Comparison of ENCODE assay signal across 11 mouse cellular contexts in genomic region chr5:143360000-143360399, GRCm38 (mm10). TPM values are rescaled to one million over a fixed set of nuclear protein-coding genes. Genes with fewer than 3 reads are reported as not detected.
DNase-seq lines count a peak whose midpoint lies in the region; ATAC-seq and TF ChIP-seq lines count a peak whose summit lies in the region.
"Had no signal": no experiment of that assay in that cellular context is flagged by ENCODE, and none has a peak within 500 bp of the region (broad histone marks: within the 10 kb centered on the region; RNA-seq: fewer than 3 reads in every experiment).

No protein-coding gene starts in this region.

- H3K4me3 ChIP-seq in left cerebral cortex, adult 2 months: no peak overlapping the region

- H3K27ac ChIP-seq in left cerebral cortex, adult 2 months: no peak overlapping the region

- ATAC-seq in megakaryocyte progenitor cell, adult 5-6 weeks (replicated peaks; ENCODE audit: poor library complexity): peak; percentile 67
- ATAC-seq: midbrain, embryonic 16.5 days had no signal

- peak; percentile 11 for DNase-seq in adrenal gland, adult 2 months
- no peak for DNase-seq in adrenal gland, postnatal 4 days (ENCODE audit: low spot score in 2 of 2)
- no peak for DNase-seq in left cerebral cortex, adult 2 months (ENCODE audit: extremely low spot score in 1 of 2, low spot score in 2 of 2)
- no peak for DNase-seq in left cerebral cortex, postnatal 10 days (ENCODE audit: extremely low spot score in 1 of 2, low spot score in 2 of 2)
- peak; percentile 80 for DNase-seq in R1 (ENCODE audit: low read depth, low spot score)
- no peak for DNase-seq in ovary, postnatal 14 days (ENCODE audit: low spot score)
- no peak for DNase-seq in left cerebral cortex, adult 8-10 months (ENCODE audit: low spot score in 2 of 2)
- DNase-seq: layer of hippocampus, postnatal 36 days had no signal

- intact Hi-C loops in left cerebral cortex, adult 2 months (cut with DNase I): no loop called here
- intact Hi-C loops in left cerebral cortex, postnatal 10 days (cut with DNase I): no loop called here

- peak; percentile 40 for TF ChIP-seq CTCF in left cerebral cortex, adult 2 months (IDR thresholded peaks at IDR 0.05)

RNA-seq across cellular contexts. Expression of gene Grid2ip, which starts 2.9 kb away (rescaled TPM):
- total RNA-seq in adrenal gland, adult 2 months (2021): under 1 TPM; 0.24 to 0.29 TPM
- 0.40 and 1.1 TPM in 2 replicates for polyA plus RNA-seq in adrenal gland, adult 2 months (2012; rRNA removed)
- 1 to 10 TPM; 1.2 TPM for total RNA-seq in adrenal gland, postnatal 4 days (2021)
- total RNA-seq in left cerebral cortex, adult 2 months (2021): 1 to 10 TPM; 2.2 to 2.7 TPM
- total RNA-seq in left cerebral cortex, postnatal 10 days (2021): 1 to 10 TPM; 2.0 TPM
- not detected in 2 replicates for total RNA-seq in megakaryocyte progenitor cell, adult 5-6 weeks (2015)
- not detected in 2 replicates for total RNA-seq in megakaryocyte progenitor cell, adult 5-6 weeks (2017)
- total RNA-seq in left cerebral cortex, adult 8-10 months (2022): 1 to 10 TPM; 3.1 to 4.6 (median 3.6) TPM
- polyA plus RNA-seq: C2C12 had no signal

RNA-seq across cellular contexts. Expression of gene Zdhhc4, which starts 30.9 kb away (rescaled TPM):
- 10 to 100 TPM; 52.8 to 60.8 TPM for total RNA-seq in adrenal gland, adult 2 months (2021)
- polyA plus RNA-seq in adrenal gland, adult 2 months (2012; rRNA removed): 95.2 and 110 TPM in 2 replicates
- 10 to 100 TPM; 64.3 to 72.7 TPM for total RNA-seq in adrenal gland, postnatal 4 days (2021)
- total RNA-seq in left cerebral cortex, adult 2 months (2021): 10 to 100 TPM; 41.8 to 42.3 TPM
- total RNA-seq in left cerebral cortex, postnatal 10 days (2021): 10 to 100 TPM; 42.5 to 42.8 TPM
- 58.7 and 66.4 TPM in 2 replicates for total RNA-seq in megakaryocyte progenitor cell, adult 5-6 weeks (2015)
- total RNA-seq in megakaryocyte progenitor cell, adult 5-6 weeks (2017): 36.2 and 38.7 TPM in 2 replicates
- total RNA-seq in left cerebral cortex, adult 8-10 months (2022): 10 to 100 TPM; 43.1 to 44.4 (median 44.0) TPM

RNA-seq across cellular contexts. Expression of gene Kdelr2, which starts 43.6 kb away (rescaled TPM):
- total RNA-seq in adrenal gland, adult 2 months (2021): 100 to 1,000 TPM in 1 of 2 experiments, 10 to 100 TPM in 1; 96.0 to 107 TPM
- polyA plus RNA-seq in adrenal gland, adult 2 months (2012; rRNA removed): 101 and 109 TPM in 2 replicates
- total RNA-seq in adrenal gland, postnatal 4 days (2021): 100 to 1,000 TPM; 129 to 136 TPM
- total RNA-seq in left cerebral cortex, adult 2 months (2021): 10 to 100 TPM; 33.3 to 33.4 TPM
- total RNA-seq in left cerebral cortex, postnatal 10 days (2021): 10 to 100 TPM; 47.2 to 47.9 TPM
- 98.7 and 103 TPM in 2 replicates for total RNA-seq in megakaryocyte progenitor cell, adult 5-6 weeks (2015)
- 150 and 171 TPM in 2 replicates for total RNA-seq in megakaryocyte progenitor cell, adult 5-6 weeks (2017)
- total RNA-seq in left cerebral cortex, adult 8-10 months (2022): 10 to 100 TPM; 32.1 to 39.5 (median 34.3) TPM

RNA-seq across cellular contexts. Expression of gene E130309D02Rik, which starts 44.8 kb away (rescaled TPM):
- total RNA-seq in adrenal gland, adult 2 months (2021): 10 to 100 TPM; 25.6 to 36.4 TPM
- 46.5 and 54.9 TPM in 2 replicates for polyA plus RNA-seq in adrenal gland, adult 2 months (2012; rRNA removed)
- 10 to 100 TPM; 29.5 to 30.9 TPM for total RNA-seq in adrenal gland, postnatal 4 days (2021)
- 10 to 100 TPM; 24.2 to 25.5 TPM for total RNA-seq in left cerebral cortex, adult 2 months (2021)
- 10 to 100 TPM; 20.0 to 22.1 TPM for total RNA-seq in left cerebral cortex, postnatal 10 days (2021)
- 40.4 and 41.5 TPM in 2 replicates for total RNA-seq in megakaryocyte progenitor cell, adult 5-6 weeks (2015)
- total RNA-seq in megakaryocyte progenitor cell, adult 5-6 weeks (2017): 23.7 and 23.8 TPM in 2 replicates
- 10 to 100 TPM; 21.7 to 24.7 (median 23.3) TPM for total RNA-seq in left cerebral cortex, adult 8-10 months (2022)

Comparison
In these comparisons a context has a peak if more than half of its experiments do, and no peak if none do; other contexts are left out.
1. DNase-seq: peak in adrenal gland, adult 2 months (single experiment) and R1 (single experiment); none in adrenal gland, postnatal 4 days (0 of 2), left cerebral cortex, adult 2 months (0 of 2), left cerebral cortex, postnatal 10 days (0 of 2), ovary, postnatal 14 days (single experiment) and left cerebral cortex, adult 8-10 months (0 of 2).